Mouse (Mus musculus) brain, embryonic 14.5 days (tissue): ENCODE data around the gene Mtfr1l.

ENCODE experiments used
- CTCF ChIP-seq: fragments of 200-500 bp; IDR thresholded peaks from 2 replicates; pipeline ENCODE4 v1.5.1; 2012; ENCODE audit warnings: inconsistent platforms, mild to moderate bottlenecking, moderate library complexity, borderline replicate concordance; ENCODE audit not compliant: insufficient read depth, insufficient read length; ENCODE audit errors: extremely low read depth
- POLR2A ChIP-seq: fragments of 200-500 bp; IDR thresholded peaks from 2 replicates; pipeline ENCODE4 v1.6.1; 2012; ENCODE audit warnings: mild to moderate bottlenecking, inconsistent platforms, borderline replicate concordance; ENCODE audit not compliant: poor library complexity, insufficient read depth, insufficient read length, severe bottlenecking; ENCODE audit errors: extremely low read depth

GRCm38 (mm10) chr4:134543261-134543660, 8.1 kb upstream of the Mtfr1l start:
- TF ChIP-seq CTCF (peak; percentile 98), POLR2A (no peak)
